Mouse (Mus musculus) splenic B cell, adult 2 months (primary cell): ENCODE data around the gene Ccdc84.
A peak's percentile ranks its signal among the peaks of the same experiment; 100 is the strongest.
"Not testable (repeated sequence)": the region's sequence is repeated elsewhere in the genome, so short reads cannot be mapped to it uniquely, and the experiment has no call there.

Experiments used
- DNase-seq: peaks from one replicate; pipeline ENCODE4 v3.0.0-alpha.2; 2011; ENCODE audit warnings: low read depth, low spot score
- H3K27me3 ChIP-seq: 2 replicates; pipeline ENCODE4 v1.6.1; 2012; ENCODE audit warnings: mild to moderate bottlenecking, low read length, moderate library complexity, mixed read lengths; ENCODE audit not compliant: control insufficient read depth, poor library complexity, insufficient read depth, severe bottlenecking
- H3K36me3 ChIP-seq: 2 replicates; pipeline ENCODE4 v1.6.1; 2012; ENCODE audit warnings: mild to moderate bottlenecking, low read length, moderate library complexity, mixed read lengths; ENCODE audit not compliant: control insufficient read depth, poor library complexity, insufficient read depth, severe bottlenecking

Gene Ccdc84

DNA sequence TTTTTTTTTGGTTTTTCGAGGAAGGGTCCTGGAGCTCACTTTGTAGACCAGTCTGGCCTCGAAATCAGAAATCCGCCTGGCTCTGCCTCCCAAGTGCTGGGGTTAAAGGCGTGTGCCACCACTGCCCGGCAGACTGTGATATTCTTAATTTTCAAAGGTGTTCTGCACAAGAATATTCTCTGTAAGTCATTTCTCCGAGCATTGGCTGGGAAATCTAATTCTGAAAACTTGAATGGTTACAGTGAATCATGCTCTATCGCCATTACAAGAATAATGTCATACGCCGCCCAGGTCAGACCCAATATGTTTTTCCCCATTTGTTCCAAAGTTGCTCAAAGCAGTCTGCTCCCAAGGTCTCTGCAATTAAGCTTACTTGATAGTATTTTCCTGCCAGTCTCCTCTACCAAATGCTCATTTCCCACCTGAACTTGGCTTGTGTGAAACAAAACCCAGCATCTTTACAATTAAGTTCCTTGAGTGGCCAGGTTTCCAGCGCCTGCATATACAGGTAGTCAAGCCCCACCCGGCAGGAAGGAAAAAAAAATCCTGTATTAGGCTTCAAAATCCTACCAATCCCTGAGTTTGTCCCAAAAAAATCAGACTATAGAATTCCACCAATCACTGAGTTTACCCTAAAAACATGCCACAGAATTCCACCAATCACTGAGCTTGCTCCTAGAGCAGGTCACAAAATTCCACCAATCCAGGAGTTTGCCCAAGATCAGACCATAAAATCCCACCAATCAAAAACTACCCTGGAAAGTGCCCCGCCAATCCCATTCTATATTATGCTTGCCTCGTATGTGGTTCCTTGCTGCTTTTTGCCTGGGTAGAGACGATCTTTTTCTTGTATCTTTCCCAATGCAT lies at the start of gene Ccdc84:
Ccdc84 (minus strand) TSS at position 51 of the 867 bp plus-strand sequence.
- no peaks in the 10 kb centered on the region; the same call in 1 of the 2 replicates for H3K36me3 ChIP-seq
- no peaks in the 10 kb centered on the region for H3K27me3 ChIP-seq
- no peak for DNase-seq

DNA sequence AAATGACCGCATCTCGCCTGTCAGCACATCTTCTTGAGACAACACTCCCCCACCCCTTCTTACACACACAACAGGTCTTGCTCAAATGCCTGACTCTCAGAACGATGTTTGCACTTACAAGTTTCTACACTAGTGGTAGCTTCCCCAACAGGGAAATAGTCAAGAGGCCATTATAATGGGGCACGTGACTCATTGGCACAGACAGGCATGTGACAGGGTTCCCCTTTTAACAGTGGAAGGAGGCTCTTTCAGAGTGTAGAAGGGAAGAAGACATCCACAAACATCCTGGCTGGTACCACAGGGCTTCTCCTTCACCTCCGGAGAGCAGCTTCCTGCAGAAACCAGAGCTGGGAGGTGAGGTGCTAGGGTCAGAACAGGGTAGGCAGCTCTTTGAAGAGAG lies 43.6 kb upstream of the Ccdc84 start:
- Histone ChIP-seq H3K36me3 (no peaks in the 10 kb centered on the region), H3K27me3 (no peaks in the 10 kb centered on the region)
- DNase-seq: peak; percentile 52

DNA sequence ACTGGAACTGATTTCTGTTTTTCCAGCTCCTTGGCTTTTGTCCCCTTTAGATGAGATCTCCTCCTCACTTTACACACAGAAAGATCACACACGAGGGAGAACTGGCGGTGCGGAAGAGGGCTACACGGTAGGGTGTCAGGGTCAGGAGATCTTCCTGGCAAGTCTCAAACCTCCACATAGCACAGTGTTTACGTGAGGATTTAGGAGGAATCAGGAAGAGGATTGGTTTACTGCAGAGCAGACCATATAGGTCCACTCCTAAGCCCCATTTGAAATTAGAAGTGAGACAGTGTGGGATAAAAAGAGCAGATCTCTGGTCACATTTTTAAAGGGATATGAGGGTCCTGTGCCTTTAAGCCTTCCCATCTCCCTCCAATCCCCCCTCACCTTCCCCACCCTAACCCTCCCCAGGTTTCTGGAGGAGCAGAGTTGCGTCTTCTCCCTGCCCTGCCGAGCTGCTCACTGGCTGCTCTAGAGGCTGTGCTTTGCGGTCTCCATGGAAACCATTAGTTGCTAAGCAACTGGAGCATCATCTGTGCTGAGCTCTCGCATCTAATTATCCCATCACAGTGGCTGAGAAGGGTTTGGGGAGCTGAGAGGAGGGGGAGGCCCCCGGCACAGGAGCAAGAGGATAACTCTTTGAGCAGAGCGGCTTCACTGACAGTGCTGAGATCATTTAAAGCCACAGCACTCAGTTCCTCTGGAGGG lies 38.8 kb upstream of the Ccdc84 start:
- no peaks in the 10 kb centered on the region for H3K36me3 ChIP-seq
- H3K27me3 ChIP-seq: no peaks in the 10 kb centered on the region
- DNase-seq: no peak

DNA sequence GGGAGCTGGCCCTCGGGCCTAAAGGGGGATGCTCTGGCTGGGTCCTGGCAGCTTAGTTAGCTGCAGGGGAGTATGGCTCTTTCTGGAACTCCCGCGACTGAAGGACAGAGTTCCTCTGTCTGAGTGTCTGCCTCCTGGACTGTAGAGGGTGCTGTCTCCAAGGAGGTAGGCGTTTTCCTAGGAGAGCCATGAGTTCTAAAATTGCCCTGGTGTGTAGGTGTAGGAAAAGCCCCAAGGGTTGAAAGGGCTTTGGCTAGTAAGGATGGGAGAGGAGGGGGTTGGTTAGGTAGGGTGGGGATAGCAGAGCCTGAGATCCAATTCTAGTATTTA lies 36.5 kb upstream of the Ccdc84 start, which contains the start of gene Upk2:
Upk2 (minus strand) TSS at position 86 of the 330 bp plus-strand sequence.
- H3K36me3 ChIP-seq: no peaks in the 10 kb centered on the region
- no peaks in the 10 kb centered on the region for H3K27me3 ChIP-seq
- no peak for DNase-seq

DNA sequence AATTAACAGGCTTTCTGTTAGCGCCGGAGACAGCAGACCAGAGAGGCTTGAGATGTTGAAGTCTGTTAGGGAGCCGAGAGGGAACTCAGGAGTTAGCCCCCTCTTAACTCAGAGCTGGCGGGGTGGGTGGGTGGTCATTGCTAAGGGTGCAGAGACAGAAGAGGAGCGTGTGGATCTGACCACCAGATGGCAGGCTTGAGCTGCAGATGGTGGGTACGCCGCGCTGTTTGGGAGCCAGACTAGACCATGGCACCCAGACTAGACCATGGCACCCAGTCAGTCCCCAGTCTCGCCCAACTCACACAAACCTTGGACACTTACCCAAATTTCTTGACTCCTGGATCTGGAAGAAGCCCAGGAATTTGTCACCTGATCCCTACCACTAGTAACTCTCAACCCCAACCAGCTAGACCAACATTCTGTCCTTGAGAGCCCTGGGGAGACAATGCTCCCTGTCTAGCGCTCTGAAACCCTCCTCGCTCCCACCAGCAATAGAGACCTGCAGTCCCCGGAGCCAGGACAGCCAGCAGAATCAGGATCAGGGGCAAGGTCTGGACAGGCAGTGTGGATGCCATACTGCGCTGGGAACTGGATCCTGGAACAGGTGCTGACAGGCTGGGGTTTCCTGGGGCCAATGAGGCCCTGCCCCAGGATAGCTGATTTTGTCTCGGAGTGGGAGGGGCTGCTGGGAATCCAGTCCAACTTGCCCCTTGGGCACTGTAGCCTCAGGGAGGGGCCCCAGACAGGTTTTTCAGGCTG lies 35.9 kb upstream of the Ccdc84 start:
- Histone ChIP-seq H3K27me3 (no peaks in the 10 kb centered on the region), H3K36me3 (no peaks in the 10 kb centered on the region)
- peak; percentile 93 for DNase-seq

DNA sequence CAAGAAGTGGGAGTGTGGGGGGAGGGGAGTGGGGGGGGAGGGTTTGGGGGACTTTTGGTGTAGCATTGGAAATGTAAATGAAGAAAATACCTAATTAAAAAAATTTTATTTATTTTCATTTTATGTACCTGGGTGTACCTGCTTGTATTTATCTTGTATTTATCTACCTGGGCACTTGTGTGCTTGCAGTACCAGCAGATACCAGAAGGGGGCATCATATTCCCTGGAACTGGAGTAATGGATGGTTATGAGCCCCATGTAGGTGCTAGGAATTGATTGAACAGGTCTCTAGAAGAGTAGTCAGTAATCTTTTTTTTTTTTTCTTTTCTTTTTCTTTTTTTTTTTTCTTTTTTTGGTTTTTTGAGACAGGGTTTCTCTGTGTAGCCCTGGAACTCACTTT lies 32.0 kb upstream of the Ccdc84 start:
- Histone ChIP-seq H3K36me3 (no peaks in the 10 kb centered on the region), H3K27me3 (no peaks in the 10 kb centered on the region)
- DNase-seq: peak; percentile 70

DNA sequence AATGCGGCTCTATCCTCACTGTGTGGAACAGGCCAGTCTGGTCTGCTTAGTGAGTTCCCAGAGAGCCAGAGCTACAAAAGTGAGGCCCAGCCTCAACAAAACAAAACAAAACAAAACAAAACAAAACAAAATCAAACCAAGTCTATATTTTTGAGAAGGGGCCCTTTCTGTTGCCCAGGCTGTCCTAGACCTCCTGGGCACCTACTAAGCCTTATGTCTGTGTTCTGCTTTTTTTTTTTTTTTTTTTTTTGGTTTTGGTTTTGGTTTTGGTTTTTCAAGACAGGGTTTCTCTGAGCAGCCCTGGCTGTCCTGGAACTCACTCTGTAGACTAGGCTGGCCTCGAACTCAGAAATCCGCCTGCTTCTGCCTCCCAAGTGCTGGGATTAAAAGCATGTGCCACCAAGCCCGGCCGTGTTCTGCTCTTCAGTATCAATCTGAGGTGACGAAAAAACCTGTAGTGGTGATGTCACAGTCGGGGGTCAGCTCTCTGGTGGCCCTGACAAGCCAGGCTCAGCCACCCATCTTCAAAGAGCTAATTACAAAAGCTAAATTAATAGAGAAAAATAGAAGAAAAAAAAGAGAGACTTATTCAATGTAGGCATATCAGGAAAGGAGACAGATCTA lies 26.1 kb upstream of the Ccdc84 start:
- not testable (repeated sequence) for DNase-seq, H3K27me3 ChIP-seq, H3K36me3 ChIP-seq

DNA sequence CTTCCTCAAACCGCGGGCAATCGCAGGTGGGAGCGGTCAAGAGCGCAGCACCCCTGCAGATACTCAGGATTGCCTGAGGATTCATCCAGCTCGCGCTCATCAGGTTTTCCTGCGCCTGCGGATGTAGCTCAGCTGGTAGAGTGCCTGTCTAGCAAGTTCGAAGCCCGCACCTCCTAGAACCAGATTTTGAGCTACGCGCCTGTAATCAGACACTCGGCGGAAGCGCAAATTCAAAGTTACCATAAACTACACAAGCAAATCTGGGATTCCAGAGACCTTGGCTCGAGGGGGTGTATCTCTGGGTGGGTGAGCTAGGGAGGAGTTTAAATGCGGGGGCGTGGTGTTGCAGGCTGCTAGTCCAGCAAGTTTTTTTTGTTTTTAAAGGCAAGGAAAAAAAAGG lies 22.6 kb upstream of the Ccdc84 start, which contains the start of gene Foxr1:
Foxr1 (minus strand) TSS at position 176 of the 400 bp plus-strand sequence.
- DNase-seq: no peak
- H3K27me3 ChIP-seq: no peaks in the 10 kb centered on the region
- no peaks in the 10 kb centered on the region for H3K36me3 ChIP-seq

DNA sequence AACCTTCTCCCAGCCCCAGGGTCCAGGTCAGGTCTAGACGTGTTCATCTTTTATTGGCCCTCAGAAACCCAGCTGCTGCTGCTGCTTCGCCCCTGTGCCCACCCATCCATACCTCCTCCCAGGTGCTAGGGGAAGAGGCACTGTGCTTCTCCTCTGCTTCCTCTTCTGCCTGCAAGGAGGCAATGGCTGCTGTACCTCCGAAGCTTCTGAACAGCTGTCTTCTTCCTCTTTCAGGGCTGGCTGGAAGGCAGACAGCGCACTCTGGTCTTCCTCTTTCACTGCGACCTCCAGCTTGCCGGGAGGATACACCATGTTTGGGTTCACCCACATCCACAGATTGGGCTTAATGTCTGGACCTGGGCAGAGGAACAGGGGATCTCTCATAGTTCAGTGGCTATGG lies 17.4 kb upstream of the Ccdc84 start:
- peak; percentile 76 for DNase-seq
- Histone ChIP-seq H3K36me3 (no peaks in the 10 kb centered on the region), H3K27me3 (no peaks in the 10 kb centered on the region)

DNA sequence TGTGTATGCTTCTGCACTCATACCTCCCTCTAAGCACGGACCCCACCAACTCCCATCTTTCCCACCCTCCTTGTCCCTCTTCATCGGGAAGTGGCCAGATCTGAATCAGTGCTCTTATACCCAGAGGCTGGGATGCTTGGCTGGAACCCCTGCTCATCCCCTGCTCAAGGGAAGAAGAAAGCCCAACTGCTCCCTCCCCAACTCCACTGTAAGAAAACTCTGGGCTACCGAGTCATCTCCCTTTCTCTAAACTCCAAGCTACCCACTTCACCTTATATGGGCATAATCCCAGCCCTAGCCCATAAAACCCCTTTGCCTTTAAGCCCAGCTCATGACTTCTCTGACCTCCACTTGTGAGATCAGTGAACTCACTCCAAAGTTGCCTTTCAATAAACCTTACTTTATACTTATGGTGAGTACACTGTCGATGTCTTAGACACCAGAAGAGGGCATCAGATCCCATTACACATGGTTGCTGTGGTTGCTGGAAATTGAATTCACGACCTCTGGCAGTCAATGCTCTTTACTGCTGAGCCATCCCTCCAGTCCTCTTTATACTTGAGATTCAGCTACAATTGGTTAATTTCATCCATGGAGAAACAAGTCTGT lies 14.3 kb upstream of the Ccdc84 start:
- Histone ChIP-seq H3K36me3 (no peaks in the 10 kb centered on the region), H3K27me3 (no peaks in the 10 kb centered on the region)
- no peak for DNase-seq

DNA sequence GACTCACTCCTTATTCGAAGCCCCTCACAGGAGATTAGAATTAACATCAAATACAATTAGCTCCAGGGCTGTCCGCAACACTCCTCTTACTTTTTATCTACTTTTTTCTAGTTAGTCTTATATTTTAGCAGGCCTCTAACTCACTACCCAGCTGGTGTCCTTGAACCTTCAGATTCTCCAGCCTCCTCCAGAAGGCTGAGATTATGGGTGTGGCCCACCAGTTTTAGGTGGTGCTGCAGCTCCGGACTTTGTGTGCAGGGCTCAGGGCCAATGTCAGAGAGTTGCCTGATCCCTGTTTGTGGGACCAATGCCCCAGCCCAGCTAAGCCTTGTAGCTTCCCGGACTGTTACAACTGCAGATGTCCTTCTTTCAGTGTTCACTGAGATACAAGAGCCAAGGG lies 5.2 kb upstream of the Ccdc84 start:
- no peaks in the 10 kb centered on the region for H3K27me3 ChIP-seq
- DNase-seq: no peak
- no peaks in the 10 kb centered on the region for H3K36me3 ChIP-seq

DNA sequence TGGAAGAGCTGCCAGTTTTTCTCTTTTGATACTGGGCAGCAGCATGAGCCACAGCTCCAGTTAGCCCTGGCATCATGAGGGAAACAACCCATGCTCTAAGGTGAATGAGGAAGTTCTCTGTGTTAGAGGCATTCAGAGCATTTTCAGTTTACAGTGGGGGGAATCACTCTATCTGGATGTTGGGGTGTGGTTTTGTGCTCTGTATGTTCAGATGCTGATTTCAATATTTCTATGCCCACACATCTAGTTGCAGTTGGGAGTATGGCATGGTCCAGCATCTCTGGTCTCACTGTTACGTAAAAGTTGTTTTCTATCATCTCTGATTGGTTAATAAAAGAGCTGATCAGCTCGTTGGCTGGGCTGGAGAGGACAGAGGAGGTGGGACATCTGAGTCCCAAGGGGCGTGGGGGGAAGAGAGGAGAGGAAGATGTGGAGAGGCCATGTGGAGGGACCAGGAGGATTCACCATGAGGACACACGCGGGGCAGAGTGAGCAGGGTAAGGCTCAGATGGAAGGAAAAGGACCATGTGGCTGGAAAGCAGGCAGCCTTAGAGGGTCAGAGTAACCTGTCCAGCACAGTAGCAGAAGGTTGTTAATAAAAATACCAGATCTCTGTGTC lies 2.0 kb upstream of the Ccdc84 start:
- Histone ChIP-seq H3K36me3 (no peaks in the 10 kb centered on the region), H3K27me3 (no peaks in the 10 kb centered on the region)
- DNase-seq: peak; percentile 58

DNA sequence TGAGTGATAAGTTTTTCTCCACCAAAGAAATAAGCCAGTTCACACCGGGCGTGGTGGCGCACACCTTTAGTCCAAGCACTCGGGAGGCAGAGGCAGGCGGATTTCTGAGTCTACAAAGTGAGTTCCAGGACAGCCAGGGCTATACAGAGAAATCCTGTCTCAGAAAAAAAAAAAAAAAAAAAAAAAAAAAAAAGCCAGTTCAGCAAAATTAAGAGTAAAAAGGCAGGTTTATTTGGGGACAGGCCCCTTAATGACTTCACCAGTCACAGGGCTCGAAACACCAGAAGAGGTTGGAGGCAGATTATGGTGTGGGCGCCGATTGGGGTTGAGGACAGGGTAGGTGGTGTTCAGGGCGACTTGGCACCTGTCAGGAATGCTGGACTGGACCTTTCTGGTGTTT lies 1.4 kb upstream of the Ccdc84 start:
- not testable (repeated sequence) for DNase-seq, H3K36me3 ChIP-seq, H3K27me3 ChIP-seq

DNA sequence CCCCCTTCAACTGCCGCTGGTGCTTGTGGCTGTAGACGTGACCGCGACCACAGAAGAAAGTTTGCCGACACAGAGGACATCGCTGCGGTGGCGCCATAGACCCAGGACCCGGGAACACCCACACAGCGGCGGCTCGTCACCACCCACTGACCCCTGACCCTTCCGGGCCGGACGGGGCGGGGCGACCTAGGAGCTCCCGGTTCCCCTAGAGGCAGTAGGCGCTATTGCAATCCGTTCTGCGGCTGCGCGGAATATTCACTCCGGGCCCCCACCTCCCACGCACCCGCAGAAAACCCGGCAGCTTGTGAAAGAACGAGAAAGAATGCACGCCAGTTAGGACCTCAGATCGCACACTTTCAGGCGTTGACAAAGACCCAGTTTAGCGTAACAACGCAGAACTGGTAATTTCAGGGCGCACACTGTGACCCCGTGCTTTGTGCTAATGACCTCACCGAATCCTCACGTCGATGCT lies 441 bp downstream of the Ccdc84 start:
- Histone ChIP-seq H3K36me3 (peaks cover 4% of the 10 kb centered on the region), H3K27me3 (no peaks in the 10 kb centered on the region)
- peak; percentile 95 for DNase-seq
